24 mouse cellular contexts compared by ENCODE assay signal in the genomic region with DNA sequence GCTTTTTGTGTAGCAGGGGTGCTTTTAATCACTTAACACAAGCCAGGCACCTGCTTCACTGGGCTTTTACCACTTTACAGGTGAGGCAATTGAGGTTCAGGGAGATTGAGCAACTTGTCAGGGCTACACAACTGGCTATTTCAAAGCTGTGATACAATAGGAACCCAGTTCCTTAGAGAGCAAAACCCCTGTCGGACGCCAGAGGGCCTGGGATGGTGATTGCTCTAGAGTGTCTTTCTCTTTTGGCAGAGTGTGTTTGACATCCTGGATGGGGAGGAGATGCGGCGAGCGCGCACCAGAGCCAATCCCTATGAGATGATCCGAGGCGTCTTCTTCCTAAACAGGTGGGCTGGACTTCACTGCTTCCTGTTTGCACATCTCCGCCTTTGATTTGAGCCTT.
"Had no signal": no experiment of that assay in that cellular context is flagged by ENCODE, and none has a peak within 500 bp of the region (broad histone marks: within the 10 kb centered on the region; RNA-seq: fewer than 3 reads in every experiment).

No protein-coding gene starts in this region.

- H3K9ac ChIP-seq: limb, embryonic 12.5 days; limb, embryonic 15.5 days; liver, embryonic 12.5 days; liver, embryonic 15.5 days; lung, embryonic 14.5 days; midbrain, embryonic 13.5 days; neural tube, embryonic 13.5 days had no signal

- H3K4me2 ChIP-seq: limb, embryonic 12.5 days; limb, embryonic 15.5 days; liver, embryonic 12.5 days; liver, embryonic 15.5 days; lung, embryonic 14.5 days; midbrain, embryonic 13.5 days; neural tube, embryonic 13.5 days had no signal

- H3K4me1 ChIP-seq: limb, embryonic 12.5 days; limb, embryonic 15.5 days; midbrain, embryonic 10.5 days had no signal

- H3K4me3 ChIP-seq: limb, embryonic 12.5 days; limb, embryonic 15.5 days; liver, embryonic 12.5 days; liver, embryonic 15.5 days; megakaryocyte, embryonic 14.5 days; midbrain, embryonic 10.5 days; midbrain, embryonic 13.5 days; myocyte; neural tube, embryonic 13.5 days had no signal

- H3K27me3 ChIP-seq: limb, embryonic 12.5 days; limb, embryonic 15.5 days; liver, embryonic 12.5 days; liver, embryonic 15.5 days; megakaryocyte, embryonic 14.5 days; midbrain, embryonic 13.5 days; neural tube, embryonic 13.5 days had no signal

- H3K9me3 ChIP-seq: limb, embryonic 12.5 days; limb, embryonic 15.5 days; liver, embryonic 12.5 days; liver, embryonic 15.5 days; megakaryocyte, embryonic 14.5 days; midbrain, embryonic 10.5 days; midbrain, embryonic 13.5 days; neural tube, embryonic 13.5 days had no signal

- ATAC-seq: intestine, embryonic 16.5 days; liver, embryonic 12.5 days; lung, postnatal 0 days; midbrain, embryonic 13.5 days; midbrain, embryonic 16.5 days had no signal

- DNase-seq: kidney, adult 18-20 months; kidney, adult 9 months; kidney, postnatal 25 days; left cerebral cortex, postnatal 4 days; lung, embryonic 14.5 days; right cerebral cortex, postnatal 25 days; thymus, adult 2 months; thymus, postnatal 14 days; thymus, postnatal 4 days had no signal

- H3K27ac ChIP-seq: kidney, postnatal 0 days; limb, embryonic 12.5 days; limb, embryonic 15.5 days; liver, embryonic 12.5 days; liver, embryonic 15.5 days; macrophage; midbrain, embryonic 10.5 days; midbrain, embryonic 13.5 days; stomach, postnatal 0 days had no signal
